Mouse (Mus musculus): Measurements from ENCODE around the gene B230217C12Rik. TPM values are rescaled to one million over a fixed set of nuclear protein-coding genes. Genes with fewer than 3 reads are reported as not detected.

B230217C12Rik gene
- total RNA-seq, 2 experiments from 2014 or later = 33.9 to 34.7 TPM

- peak in 1 of 2 experiments; percentile 27 for DNase-seq (ENCODE audit: low spot score in 2 of 2)
These were observed 31.9 kb upstream of the B230217C12Rik start for GRCm38 (mm10) chr11:97808621-97809234.

DNA sequence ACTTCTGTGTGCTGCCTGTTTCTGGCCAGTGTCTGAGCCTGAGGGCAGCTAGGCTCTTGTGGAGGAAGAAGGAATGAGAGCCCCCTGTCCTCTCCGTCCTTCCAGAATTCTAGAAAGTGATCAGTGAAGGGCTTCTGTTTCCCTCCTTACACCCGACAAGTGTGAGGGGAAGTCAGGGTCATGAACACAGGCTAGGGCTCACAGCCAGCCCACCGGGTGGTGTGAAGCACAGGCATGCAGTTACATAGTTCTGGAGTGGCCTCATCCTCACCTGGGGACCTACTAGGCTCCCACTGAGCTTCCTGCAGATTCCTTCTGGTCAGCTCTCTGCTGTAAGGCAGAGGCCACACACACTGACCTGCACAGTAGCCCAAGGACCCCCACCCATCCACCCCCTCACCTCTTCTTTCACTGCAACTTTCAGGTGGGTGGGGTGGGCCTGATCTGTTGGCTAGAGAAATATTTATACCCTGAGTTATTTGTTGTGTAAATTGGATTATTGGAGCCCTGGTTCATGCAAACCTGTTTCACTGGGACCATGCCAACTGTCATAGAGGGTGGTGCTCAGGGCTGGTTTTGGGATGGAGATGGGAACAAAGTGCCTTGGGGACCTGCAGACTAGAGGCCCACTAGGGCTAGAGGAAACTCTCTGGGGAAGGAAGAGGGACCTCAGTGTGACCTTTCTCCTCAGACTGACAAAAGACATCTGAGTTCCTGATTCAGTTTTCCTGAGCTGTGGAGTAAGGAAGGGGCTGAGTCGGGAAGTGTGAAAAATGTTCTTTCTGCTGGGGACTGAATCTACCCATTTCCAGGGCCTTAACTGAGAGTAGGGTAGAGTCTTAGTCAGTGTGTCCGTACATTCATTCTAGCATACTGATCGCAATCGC is 31.1 kb upstream of the B230217C12Rik start:
- peak in 1 of 2 experiments; percentile 14 for DNase-seq (ENCODE audit: low spot score in 2 of 2)

- DNase-seq (ENCODE audit: low spot score in 2 of 2) = no peak
These were observed 30.2 kb upstream of the B230217C12Rik start for GRCm38 (mm10) chr11:97810356-97810755.

GRCm38 (mm10) chr11:97810970-97811369 is 29.6 kb upstream of the B230217C12Rik start:
- DNase-seq (ENCODE audit: low spot score in 2 of 2) = no peak

GRCm38 (mm10) chr11:97811569-97812362 is 28.8 kb upstream of the B230217C12Rik start:
- DNase-seq (ENCODE audit: low spot score in 2 of 2) = no peak

- peak in 1 of 2 experiments; percentile 57 for DNase-seq (ENCODE audit: low spot score in 2 of 2)
These were observed 28.1 kb upstream of the B230217C12Rik start for GRCm38 (mm10) chr11:97812491-97812921.

DNA sequence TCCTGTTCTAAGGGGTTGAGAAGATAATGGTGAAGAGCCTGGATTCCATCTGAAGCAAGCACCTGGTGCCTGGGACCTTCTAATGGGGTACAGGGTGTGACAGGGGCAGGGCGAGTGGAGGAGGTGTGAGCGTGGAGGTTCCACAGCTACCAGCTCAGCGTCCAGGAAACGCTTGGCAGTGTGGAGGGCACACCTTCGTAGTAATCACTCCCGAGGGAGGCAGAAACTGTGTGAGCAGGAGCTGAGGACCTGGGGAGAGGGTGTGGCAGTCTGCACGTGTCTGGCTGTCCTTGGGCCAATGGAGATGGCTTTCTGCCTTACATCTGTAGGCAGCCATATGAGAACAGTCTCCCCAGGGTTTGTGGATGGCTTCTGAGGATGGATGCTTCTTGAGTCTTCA is 27.5 kb upstream of the B230217C12Rik start:
- no peak for DNase-seq (ENCODE audit: low spot score in 2 of 2)

DNA sequence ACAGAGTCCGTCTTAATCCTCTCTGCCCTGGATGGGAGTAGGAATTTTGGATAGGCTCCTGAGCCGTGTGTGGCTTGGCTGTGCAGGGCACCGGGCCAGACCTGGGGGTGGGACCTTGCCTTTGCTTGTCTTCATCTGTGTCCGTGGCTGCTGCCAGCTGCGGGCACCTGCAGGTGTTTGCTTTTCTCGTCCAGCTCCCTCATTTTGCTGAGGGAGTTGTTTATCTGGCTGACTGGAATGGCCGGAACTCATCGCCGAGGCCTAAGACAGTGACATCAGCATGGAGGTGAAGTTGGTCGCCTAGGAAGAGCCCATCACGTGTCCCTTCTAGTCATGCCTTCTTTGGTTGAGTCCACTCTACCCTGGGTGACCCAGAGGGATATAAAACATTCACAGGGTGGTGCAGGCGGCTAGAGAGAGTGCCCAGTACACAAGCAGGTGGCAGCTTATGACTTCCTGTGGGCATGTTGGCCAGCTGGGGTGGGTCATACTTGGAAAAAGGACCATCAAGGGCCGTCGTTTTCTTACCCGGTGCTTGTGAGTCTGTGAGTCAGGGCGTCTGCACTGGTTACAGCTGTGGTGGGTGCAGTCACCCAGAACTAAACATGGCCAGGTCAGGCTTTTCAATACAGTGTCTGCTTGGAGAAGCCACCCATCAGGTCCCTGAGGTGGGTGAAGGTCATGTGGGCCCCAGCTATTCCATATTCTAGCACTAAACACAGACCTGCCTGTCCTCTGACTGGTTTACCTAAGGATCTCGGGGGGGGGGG is 26.6 kb upstream of the B230217C12Rik start:
- no peak for DNase-seq (ENCODE audit: low spot score in 2 of 2)

- no peak for DNase-seq (ENCODE audit: low spot score in 2 of 2)
These were observed 24.8 kb upstream of the B230217C12Rik start for GRCm38 (mm10) chr11:97815736-97816135.

- DNase-seq (ENCODE audit: low spot score in 2 of 2) = no peak
These were observed 24.4 kb upstream of the B230217C12Rik start for GRCm38 (mm10) chr11:97816176-97816575.

GRCm38 (mm10) chr11:97816916-97817315 is 23.7 kb upstream of the B230217C12Rik start:
- no peak for DNase-seq (ENCODE audit: low spot score in 2 of 2)

DNA sequence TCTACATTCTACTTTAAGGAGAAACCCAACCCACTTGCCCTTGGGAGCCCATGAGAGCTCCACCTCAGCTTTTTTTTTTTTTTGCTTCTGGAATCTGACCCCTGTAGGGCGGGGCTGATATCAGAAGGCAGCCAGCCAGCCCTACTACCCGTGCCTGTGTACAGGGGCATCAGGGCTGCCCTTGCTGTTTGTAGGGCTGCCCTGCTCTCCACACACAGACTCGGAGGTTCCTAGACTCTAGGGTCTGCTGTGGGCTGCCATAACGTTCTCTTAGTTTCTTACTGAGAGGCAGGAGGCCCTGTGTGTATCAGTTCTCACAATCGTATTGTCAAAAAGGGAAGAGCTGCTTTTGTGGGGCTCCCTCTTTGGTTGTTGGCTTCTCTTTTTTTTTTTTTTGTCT is 23.2 kb upstream of the B230217C12Rik start:
- DNase-seq (ENCODE audit: low spot score in 2 of 2) = no peak

DNA sequence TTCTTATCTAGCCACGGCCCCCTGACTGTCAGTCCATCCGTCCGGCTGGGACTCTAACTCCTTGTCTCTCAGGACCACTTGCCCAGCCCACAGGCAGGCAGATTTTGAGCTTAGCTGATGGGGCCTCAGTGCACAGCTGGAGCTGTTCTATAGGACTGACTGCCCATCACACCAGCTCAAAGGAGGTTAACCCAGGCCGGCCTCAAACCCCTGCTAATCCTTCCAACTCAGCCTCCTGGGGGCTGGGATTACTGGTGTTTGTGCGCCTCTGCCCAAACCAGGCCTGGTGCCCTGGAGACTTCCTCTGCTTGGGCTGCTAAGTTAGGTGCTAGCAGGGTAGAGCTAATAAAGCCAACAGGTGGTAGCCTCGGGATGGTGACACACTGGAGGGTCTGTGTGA is 22.6 kb upstream of the B230217C12Rik start:
- DNase-seq (ENCODE audit: low spot score in 2 of 2) = no peak

GRCm38 (mm10) chr11:97818571-97818970 is 22.0 kb upstream of the B230217C12Rik start:
- DNase-seq (ENCODE audit: low spot score in 2 of 2) = peak; percentile 63 to 77

DNA sequence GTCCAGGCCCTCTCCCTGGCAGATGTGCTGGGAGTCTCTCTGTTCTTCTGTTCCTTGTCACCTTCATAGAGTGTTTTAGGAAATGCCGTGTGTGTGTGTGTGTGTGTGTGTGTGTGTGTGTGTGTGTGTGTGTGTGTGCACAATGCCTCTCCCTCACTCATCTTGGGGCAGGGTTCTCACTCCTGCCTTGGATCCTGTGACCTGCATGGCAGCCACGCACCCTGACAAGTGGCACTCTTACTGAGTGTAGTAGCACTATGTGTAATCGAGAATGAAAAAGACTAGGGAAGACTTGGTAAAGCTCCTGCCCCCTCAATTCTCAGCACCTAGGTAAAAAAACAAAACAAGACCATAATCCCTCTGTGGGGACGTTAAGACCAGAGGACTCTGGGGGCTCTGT is 21.5 kb upstream of the B230217C12Rik start:
- no peak for DNase-seq (ENCODE audit: low spot score in 2 of 2)

- no peak for DNase-seq (ENCODE audit: low spot score in 2 of 2)
These were observed 20.7 kb upstream of the B230217C12Rik start for GRCm38 (mm10) chr11:97819923-97820322.

DNA sequence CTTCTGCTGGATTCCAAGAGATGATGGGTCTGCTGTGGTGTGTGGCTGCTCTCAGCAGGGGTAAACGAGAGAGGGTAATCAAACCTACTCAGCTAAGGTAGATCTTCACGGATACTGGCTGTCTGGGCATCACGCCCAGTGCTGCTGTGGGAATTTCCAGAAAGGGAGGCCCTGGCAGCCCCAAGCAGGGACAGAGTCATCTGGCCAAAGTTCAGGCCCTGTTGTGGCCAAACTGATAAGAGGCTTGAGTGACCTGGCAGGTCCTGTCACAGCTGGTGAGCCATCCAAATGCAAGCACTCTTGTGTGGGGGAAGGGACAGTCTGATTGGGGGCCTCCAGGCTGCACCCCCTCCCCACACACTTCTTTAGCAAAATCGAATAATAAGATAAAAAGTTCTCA is 19.7 kb upstream of the B230217C12Rik start:
- DNase-seq (ENCODE audit: low spot score in 2 of 2) = no peak

GRCm38 (mm10) chr11:97821401-97822064 is 19.0 kb upstream of the B230217C12Rik start:
- no peak for DNase-seq (ENCODE audit: low spot score in 2 of 2)

- no peak for DNase-seq (ENCODE audit: low spot score in 2 of 2)
These were observed 17.6 kb upstream of the B230217C12Rik start for GRCm38 (mm10) chr11:97822840-97823603.

Measured in layer of hippocampus, postnatal 10 days (tissue).